Mouse (Mus musculus) liver, embryonic 14.5 days (tissue): ENCODE data around the gene Scyl1.

Experiments
- CTCF ChIP-seq: IDR thresholded peaks from 2 replicates; pipeline ENCODE4 v1.5.1; 2016; ENCODE audit warnings: antibody characterized with exemption, low read depth, control low read depth
- EP300 ChIP-seq: IDR thresholded peaks from 2 replicates; pipeline ENCODE4 v1.6.1; 2016; ENCODE audit warnings: antibody characterized with exemption, low read depth

GRCm38 (mm10) chr19:5815010-5815409 lies 43.8 kb upstream of the Scyl1 start:
- TF ChIP-seq CTCF (no peak), EP300 (no peak)
